Mouse (Mus musculus) neural tube, postnatal 0 days (tissue): ENCODE measurements around the gene Creg2. TPM values are rescaled to one million over a fixed set of nuclear protein-coding genes. Genes with fewer than 3 reads are reported as not detected.

Source experiments
- polyA plus RNA-seq: library from polyadenylated mRNA; unstranded; fragments of >200 nt; fragmentation: Nextera tagmentation; extraction: Ambion mirVana; gene quantifications from 2 replicates; pipeline ENCODE4 v1.2.1, GENCODE M21; 2015

Creg2 gene
- 18.1 and 20.4 TPM in 2 replicates for polyA plus RNA-seq

GRCm38 (mm10) chr1:39651241-39651548 lies at the start of gene Creg2:
TSS of gene Creg2 (minus strand) at chr1:39651474.

GRCm38 (mm10) chr1:39577253-39577705 lies 74.0 kb downstream of the Creg2 start, which contains the start of gene Rnf149:
TSS of gene Rnf149 (minus strand) at chr1:39577405.

Other genes starting within 250 kb of the Creg2 start
- gene Tbc1d8, start 172.7 kb downstream of the Creg2 start, polyA plus RNA-seq: 9.8 and 10.5 TPM in 2 replicates
- gene Cnot11, start 116.5 kb downstream of the Creg2 start, polyA plus RNA-seq: 11.7 and 15.6 TPM in 2 replicates
- 31.3 and 32.2 TPM in 2 replicates for gene Rnf149, start 74.1 kb downstream of the Creg2 start, polyA plus RNA-seq
- 0.28 and 0.37 TPM in 2 replicates for gene Rfx8, start 69.5 kb upstream of the Creg2 start, polyA plus RNA-seq
- gene Gm3646, start 153.9 kb upstream of the Creg2 start, polyA plus RNA-seq: not detected in 2 replicates
- 34.7 and 37.0 TPM in 2 replicates for gene Map4k4, start 249.4 kb upstream of the Creg2 start, polyA plus RNA-seq